Mouse (Mus musculus) lung, embryonic 16.5 days (tissue): Measurements from ENCODE around the gene Map3k10. TPM values are rescaled to one million over a fixed set of nuclear protein-coding genes. Genes with fewer than 3 reads are reported as not detected.
A peak's percentile ranks its signal among the peaks of the same experiment; 100 is the strongest.

Source experiments
- ATAC-seq: fragments of 200-750 bp; cut with Nextera tagmentation; 2 replicates; pipeline ENCODE4 v1.8.0; 2017; ENCODE audit warnings: low read depth, mild to moderate bottlenecking, moderate library complexity
- H3K27ac ChIP-seq: fragments of 300-500 bp; sonication (generic); 2 replicates; pipeline ENCODE4 v1.5.1; 2014; ENCODE audit warnings: mild to moderate bottlenecking, control low read depth, low read length
- H3K27me3 ChIP-seq: fragments of 300-500 bp; sonication (generic); 2 replicates; pipeline ENCODE4 v1.6.1; 2014; ENCODE audit warnings: low read depth, low read length, mixed read lengths; ENCODE audit not compliant: control insufficient read depth, insufficient read depth
- H3K36me3 ChIP-seq: fragments of 300-500 bp; sonication (generic); 2 replicates; pipeline ENCODE4 v1.6.1; 2014; ENCODE audit warnings: low read length; ENCODE audit not compliant: control insufficient read depth, insufficient read depth
- H3K4me1 ChIP-seq: fragments of 300-500 bp; sonication (generic); replicated peaks from 2 replicates; pipeline ENCODE4 v1.6.1; 2014; ENCODE audit warnings: low read length, mixed read lengths; ENCODE audit not compliant: control insufficient read depth, insufficient read depth
- H3K4me2 ChIP-seq: fragments of 300-500 bp; sonication (generic); 2 replicates; pipeline ENCODE4 v1.6.1; 2014; ENCODE audit warnings: low read depth, low read length, control low read depth
- H3K4me3 ChIP-seq: fragments of 300-500 bp; sonication (generic); 2 replicates; pipeline ENCODE4 v1.5.1; 2014; ENCODE audit warnings: mild to moderate bottlenecking, low read length, control low read depth
- H3K9ac ChIP-seq: fragments of 300-500 bp; sonication (generic); 2 replicates; pipeline ENCODE4 v1.6.1; 2014; ENCODE audit warnings: low read length, control low read depth
- H3K9me3 ChIP-seq: fragments of 300-500 bp; sonication (generic); 2 replicates; pipeline ENCODE4 v1.6.1; 2016; ENCODE audit warnings: low read length; ENCODE audit not compliant: control insufficient read depth
- WGBS: fragments of 180-500 bp; shearing (Covaris S2); extraction: QIAGEN DNeasy Blood & Tissue Kit; methylation state at CpG from one replicate; pipeline ENCODE4 v1.1.7; 2014; 5-methylcytosine and 5-hydroxymethylcytosine counted together
- polyA plus RNA-seq: library from polyadenylated mRNA; unstranded; fragments of >200 nt; fragmentation: Nextera tagmentation; extraction: Ambion mirVana; gene quantifications from 2 replicates; pipeline ENCODE4 v1.2.1, GENCODE M21; 2015

Map3k10 gene
- polyA plus RNA-seq, 1 experiment from 2014 or later, result 5.0 TPM

- Histone ChIP-seq H3K27me3 (no peaks in the 10 kb centered on the region), H3K4me2 (no peak overlapping the region), H3K9me3 (no peaks in the 10 kb centered on the region), H3K9ac (no peak overlapping the region), H3K36me3 (no peaks in the 10 kb centered on the region), H3K4me3 (no peak overlapping the region), H3K4me1 (0 out of 2 replicates have a peak, but pooled peaks cover 5% of the 10 kb centered on the region), H3K27ac (no peak overlapping the region)
- 1% methylated on average over 6 of the region's 6 CpGs for WGBS
- ATAC-seq, result no peak
Observed at GRCm38 (mm10) chr7:27685681-27686080, 11.3 kb upstream of the Map3k10 start.

- Histone ChIP-seq H3K27me3 (no peaks in the 10 kb centered on the region), H3K9ac (no peak overlapping the region), H3K4me1 (0 out of 2 replicates have a peak, but pooled peaks cover 5% of the 10 kb centered on the region), H3K27ac (no peak overlapping the region), H3K9me3 (no peaks in the 10 kb centered on the region), H3K36me3 (no peaks in the 10 kb centered on the region), H3K4me2 (no peak overlapping the region), H3K4me3 (no peak overlapping the region)
- WGBS, result 26% methylated on average over 5 of the region's 5 CpGs
- ATAC-seq, result no peak
Observed at GRCm38 (mm10) chr7:27685220-27685619, 10.8 kb upstream of the Map3k10 start.

- no peak overlapping the region for H3K4me3 ChIP-seq
- no peak overlapping the region for H3K4me2 ChIP-seq
- H3K9me3 ChIP-seq, result no peaks in the 10 kb centered on the region
- 22% methylated on average over 2 of the region's 2 CpGs for WGBS
- H3K4me1 ChIP-seq, result no peaks in the 10 kb centered on the region
- ATAC-seq, result no peak
- no peaks in the 10 kb centered on the region for H3K27me3 ChIP-seq
- H3K36me3 ChIP-seq, result no peaks in the 10 kb centered on the region
- no peak overlapping the region for H3K27ac ChIP-seq
- no peak overlapping the region for H3K9ac ChIP-seq
Observed at GRCm38 (mm10) chr7:27683218-27683617, 8.8 kb upstream of the Map3k10 start.

DNA sequence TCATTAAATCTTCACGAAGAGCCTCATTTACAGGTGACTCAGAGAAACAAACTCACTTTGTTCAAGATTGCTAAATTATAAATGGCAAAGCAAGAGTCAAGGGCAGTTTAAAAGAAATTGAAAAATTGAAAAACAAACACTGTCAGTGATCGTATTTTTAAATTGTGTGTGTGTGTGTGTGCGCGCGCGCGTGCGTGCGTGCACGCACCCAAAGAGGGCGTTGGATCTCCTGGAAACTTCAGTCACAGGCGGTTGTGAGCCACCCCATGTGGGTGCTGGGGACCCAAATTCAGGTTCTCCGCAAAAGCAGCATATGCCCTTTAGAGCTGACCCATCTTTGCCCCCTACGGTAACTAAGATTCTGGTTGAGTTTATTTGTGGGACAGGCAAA, 819 bp upstream of the Map3k10 start:
- no peak overlapping the region for H3K27ac ChIP-seq
- H3K4me2 ChIP-seq, result peak overlapping the region; percentile 100
- no peak for ATAC-seq
- no peaks in the 10 kb centered on the region for H3K9me3 ChIP-seq
- no peaks in the 10 kb centered on the region for H3K36me3 ChIP-seq
- no peaks in the 10 kb centered on the region for H3K27me3 ChIP-seq
- peak overlapping the region; percentile 91 for H3K4me3 ChIP-seq
- peak overlapping the region; percentile 13; the same call in 1 of the 2 replicates for H3K9ac ChIP-seq
- peaks cover 19% of the 10 kb centered on the region for H3K4me1 ChIP-seq
- 30% methylated on average over 14 of the region's 14 CpGs for WGBS

GRCm38 (mm10) chr7:27674195-27674521, 240 bp downstream of the Map3k10 start:
- Histone ChIP-seq H3K36me3 (no peaks in the 10 kb centered on the region), H3K9ac (peak overlapping the region; percentile 86), H3K27me3 (no peaks in the 10 kb centered on the region), H3K4me3 (peak overlapping the region; percentile 91), H3K9me3 (no peaks in the 10 kb centered on the region), H3K27ac (peak overlapping the region; percentile 95), H3K4me1 (peaks cover 19% of the 10 kb centered on the region), H3K4me2 (peak overlapping the region; percentile 100)
- 0% methylated on average over 16 of the region's 38 CpGs for WGBS
- ATAC-seq, result peak; percentile 73

DNA sequence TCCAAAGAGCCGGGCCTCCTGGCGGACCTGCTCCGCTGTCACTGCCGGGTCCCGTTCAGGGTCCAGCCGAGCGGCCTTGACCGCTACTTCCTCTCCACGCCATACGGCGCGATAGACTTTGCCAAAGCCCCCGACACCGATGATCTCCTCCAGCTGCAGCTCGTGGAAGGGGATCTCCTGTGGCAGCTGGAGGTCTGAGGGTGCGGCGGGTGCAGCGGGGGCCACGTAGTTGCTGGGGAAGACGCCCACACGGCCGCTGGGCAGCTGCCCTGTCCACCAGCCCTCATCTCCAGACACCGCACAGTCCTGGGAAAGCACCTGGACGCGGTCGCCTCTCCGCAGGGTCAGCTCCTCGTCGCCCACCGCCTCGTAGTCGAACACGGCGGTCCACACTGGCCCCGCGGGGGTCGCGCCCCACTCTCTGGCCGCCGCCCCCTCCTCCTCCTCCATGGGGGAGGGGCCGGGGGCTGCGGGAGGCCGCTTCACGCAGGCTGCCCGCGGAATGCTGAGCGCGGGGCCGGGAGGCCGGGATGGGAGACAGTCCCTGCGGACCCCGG, 745 bp downstream of the Map3k10 start:
- peak overlapping the region; percentile 86 for H3K9ac ChIP-seq
- peaks cover 19% of the 10 kb centered on the region for H3K4me1 ChIP-seq
- ATAC-seq, result peak; percentile 8
- under 1% methylated on average over 49 of the region's 52 CpGs for WGBS
- H3K27ac ChIP-seq, result peak overlapping the region; percentile 10; the same call in 1 of the 2 replicates
- H3K27me3 ChIP-seq, result no peaks in the 10 kb centered on the region
- no peaks in the 10 kb centered on the region for H3K9me3 ChIP-seq
- H3K4me3 ChIP-seq, result peak overlapping the region; percentile 91
- peak overlapping the region; percentile 100 for H3K4me2 ChIP-seq
- H3K36me3 ChIP-seq, result no peaks in the 10 kb centered on the region

DNA sequence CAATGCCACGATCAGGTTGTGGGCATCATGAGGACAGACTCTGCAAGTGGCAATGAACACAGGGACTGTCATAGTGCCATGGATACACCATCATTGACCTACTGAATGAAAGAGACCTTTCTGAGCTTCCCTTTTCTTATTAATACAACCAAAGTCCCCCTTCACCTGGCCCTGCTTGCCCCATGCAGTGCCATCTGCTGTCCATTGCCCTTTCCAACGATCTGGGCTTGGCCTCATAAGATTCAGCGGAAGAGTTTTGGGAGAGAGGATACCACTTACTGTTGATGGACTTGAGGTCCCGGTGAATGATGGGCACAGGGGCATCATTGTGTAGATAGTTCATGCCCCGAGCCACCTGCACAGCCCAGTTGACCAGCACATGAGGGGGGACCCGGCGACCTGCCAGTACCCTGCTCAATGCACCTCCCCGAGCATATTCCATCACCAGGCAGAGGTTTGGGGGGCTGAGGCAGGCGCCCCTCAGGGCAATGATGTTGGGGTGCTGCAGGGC, 1.3 kb downstream of the Map3k10 start:
- ATAC-seq, result no peak
- WGBS, result 42% methylated on average over 9 of the region's 9 CpGs

GRCm38 (mm10) chr7:27662038-27662437, 12.4 kb downstream of the Map3k10 start:
- Histone ChIP-seq H3K9ac (no peak overlapping the region), H3K36me3 (no peaks in the 10 kb centered on the region; the same call in 1 of the 2 replicates), H3K27me3 (peaks cover 12% of the 10 kb centered on the region), H3K27ac (no peak overlapping the region), H3K4me2 (no peak overlapping the region), H3K4me1 (no peaks in the 10 kb centered on the region), H3K9me3 (no peaks in the 10 kb centered on the region), H3K4me3 (no peak overlapping the region)
- WGBS, result 85% methylated on average over 4 of the region's 4 CpGs
- no peak for ATAC-seq

More for the DNA sequence above, 1.3 kb downstream of the Map3k10 start:
- H3K4me2 ChIP-seq, result peak overlapping the region; percentile 100
- peak overlapping the region; percentile 86 for H3K9ac ChIP-seq
- no peak overlapping the region for H3K27ac ChIP-seq
- H3K27me3 ChIP-seq, result no peaks in the 10 kb centered on the region
- peaks cover 19% of the 10 kb centered on the region for H3K4me1 ChIP-seq
- peak overlapping the region; percentile 91 for H3K4me3 ChIP-seq
- no peaks in the 10 kb centered on the region; the same call in 1 of the 2 replicates for H3K36me3 ChIP-seq
- no peaks in the 10 kb centered on the region for H3K9me3 ChIP-seq

DNA sequence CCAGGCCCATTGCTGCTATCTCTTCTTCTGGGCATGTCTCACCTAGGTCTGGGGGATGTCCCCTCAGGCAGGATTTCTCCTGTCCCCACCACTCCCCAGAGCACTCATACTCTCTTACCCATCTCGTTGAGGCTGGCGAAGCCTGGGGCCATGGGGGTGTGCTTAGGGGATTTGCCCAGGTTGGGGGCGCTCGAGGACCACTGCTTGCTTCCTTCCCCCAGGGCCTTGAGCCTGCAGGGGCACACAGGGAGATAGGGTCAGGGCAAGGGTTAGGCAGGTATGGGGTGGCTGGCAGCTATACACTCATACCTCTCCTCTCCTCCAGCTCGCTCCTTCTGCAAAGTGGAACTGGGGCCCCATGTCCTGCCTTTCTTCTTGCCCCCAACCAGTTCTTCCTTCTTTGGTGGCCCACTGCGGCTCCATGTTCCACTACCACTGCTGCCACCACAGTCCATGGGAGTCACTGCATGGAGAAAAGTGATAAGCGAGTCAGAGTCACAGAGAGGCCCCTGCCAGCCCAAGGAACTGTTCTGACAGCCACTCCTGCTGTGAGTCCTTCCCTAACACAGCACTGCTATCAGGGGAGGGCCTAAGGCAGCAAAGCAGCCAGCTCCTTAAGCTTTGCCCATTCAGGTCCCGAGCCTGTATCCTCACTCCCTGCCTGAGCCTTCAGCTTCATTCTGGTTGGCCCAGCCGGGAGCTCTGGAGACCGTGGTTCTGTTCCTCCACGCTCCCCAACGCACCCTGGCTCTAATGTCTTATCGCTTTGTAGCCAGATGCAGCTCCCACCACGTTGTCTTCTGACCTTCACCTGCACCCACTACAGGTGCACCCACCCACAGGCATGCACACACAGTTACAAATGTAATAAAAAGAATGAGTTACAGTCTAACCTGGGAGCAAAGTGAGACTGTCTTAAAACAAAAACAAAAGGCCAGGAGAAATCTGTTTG, 15.4 kb downstream of the Map3k10 start:
- Histone ChIP-seq H3K9ac (no peak overlapping the region), H3K9me3 (no peaks in the 10 kb centered on the region), H3K4me2 (no peak overlapping the region), H3K4me1 (peaks cover 3% of the 10 kb centered on the region; the same call in 1 of the 2 replicates), H3K27ac (no peak overlapping the region), H3K36me3 (no peaks in the 10 kb centered on the region; the same call in 1 of the 2 replicates), H3K27me3 (peaks cover 35% of the 10 kb centered on the region), H3K4me3 (no peak overlapping the region)
- 56% methylated on average over 14 of the region's 14 CpGs for WGBS
- no peak for ATAC-seq
